Mouse (Mus musculus) embryo, embryonic 9.5 days (tissue): ENCODE results near the gene Cmya5.
"Not testable (repeated sequence)": the region's sequence is repeated elsewhere in the genome, so short reads cannot be mapped to it uniquely, and the experiment has no call there.

Experiments
- DNase-seq: peaks from one replicate; pipeline ENCODE4 v3.0.0-alpha.2; 2017; ENCODE audit errors: extremely low spot score

Cmya5 gene

GRCm38 (mm10) chr13:93144336-93145167 is at the start of gene Cmya5:
TSS of gene Cmya5 (minus strand) at chr13:93144724.
- DNase-seq: peak; percentile 68

DNA sequence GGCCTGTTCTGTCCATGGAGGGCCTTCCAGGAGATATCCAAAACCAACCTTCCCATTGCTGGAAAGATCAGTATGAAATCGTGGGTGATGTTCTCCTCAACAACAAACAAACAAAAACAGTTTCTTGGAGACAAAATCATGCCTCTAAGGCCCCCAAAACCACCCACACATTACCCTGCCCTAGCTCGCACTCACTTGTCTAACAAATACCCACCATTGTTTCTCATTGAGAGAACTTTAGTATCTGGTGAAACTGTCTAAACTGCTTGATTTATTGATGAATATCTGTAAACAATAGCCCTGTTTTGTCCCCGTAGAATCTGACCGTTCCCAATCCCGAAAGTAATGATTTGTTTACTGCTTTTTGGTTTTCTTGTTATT is 48.1 kb upstream of the Cmya5 start:
- DNase-seq: no peak

DNA sequence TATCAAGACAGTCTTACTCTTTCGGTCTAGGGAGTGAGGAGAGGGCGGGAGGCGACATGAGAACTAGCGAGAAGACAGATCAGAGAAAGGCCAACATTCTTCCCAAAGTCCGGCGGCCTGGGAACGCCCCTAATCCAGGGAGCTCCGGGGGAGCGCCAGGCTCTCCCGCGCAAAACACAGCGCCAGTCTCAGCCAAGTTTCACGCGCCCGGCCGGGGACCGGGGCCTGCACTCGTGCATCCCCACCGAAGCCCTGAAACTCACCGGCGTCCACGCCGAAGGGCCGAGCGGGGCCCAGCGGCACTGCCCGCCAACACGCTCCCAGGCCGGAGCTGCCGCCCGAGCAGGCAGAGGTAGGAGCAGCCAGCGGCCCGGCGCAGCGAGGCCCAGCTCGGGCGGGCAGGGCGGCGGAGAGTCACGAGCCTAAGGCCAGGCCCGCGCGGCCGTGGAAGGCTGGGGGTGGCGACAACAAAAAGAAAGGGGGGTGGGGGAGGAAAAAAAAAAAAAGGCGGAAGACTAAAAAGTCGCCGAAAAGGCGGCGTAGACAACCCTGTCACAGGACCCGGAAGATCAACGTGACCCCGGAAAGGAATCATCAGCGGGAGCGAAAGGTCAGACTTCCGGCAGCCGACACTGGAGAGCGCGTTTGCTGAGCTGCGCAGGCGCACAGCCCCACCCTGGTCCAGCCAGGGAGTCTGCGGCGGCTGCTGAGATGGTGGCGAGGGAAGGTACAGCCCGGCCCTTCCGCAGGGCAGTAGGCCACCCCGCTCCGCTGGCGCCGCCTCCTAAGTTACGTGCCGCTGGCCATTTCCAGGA is 47.5 kb upstream of the Cmya5 start, which contains the start of gene Tent2:
TSS of gene Tent2 (minus strand) at position 555 of the 815 bp plus-strand sequence.
- peak; percentile 91 for DNase-seq

- no peak for DNase-seq
Observed at GRCm38 (mm10) chr13:93189416-93189815, 44.9 kb upstream of the Cmya5 start.

- DNase-seq: no peak
Observed at GRCm38 (mm10) chr13:93188738-93189137, 44.2 kb upstream of the Cmya5 start.

GRCm38 (mm10) chr13:93187792-93188191 is 43.3 kb upstream of the Cmya5 start:
- DNase-seq: not testable (repeated sequence)

- no peak for DNase-seq
Observed at GRCm38 (mm10) chr13:93180351-93180750, 35.8 kb upstream of the Cmya5 start.

DNA sequence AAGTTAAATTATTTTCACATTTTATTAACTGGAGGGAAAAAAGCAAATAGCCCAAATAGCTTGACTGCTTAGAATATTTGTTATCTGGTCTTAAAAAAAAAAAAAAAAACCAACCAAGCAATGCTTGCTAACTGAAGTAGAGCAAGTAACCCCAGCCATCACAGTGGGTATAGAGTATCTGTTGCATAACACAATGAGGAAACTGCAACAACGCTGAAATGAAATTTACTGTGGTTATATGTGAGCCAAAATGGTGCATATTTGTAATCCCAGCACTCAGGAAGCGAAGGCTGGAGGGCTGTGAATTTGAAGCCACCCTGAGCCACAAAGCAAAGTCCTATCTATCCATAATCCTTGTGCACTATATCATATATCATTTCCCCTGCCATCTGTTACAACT is 35.0 kb upstream of the Cmya5 start:
- DNase-seq: no peak

DNA sequence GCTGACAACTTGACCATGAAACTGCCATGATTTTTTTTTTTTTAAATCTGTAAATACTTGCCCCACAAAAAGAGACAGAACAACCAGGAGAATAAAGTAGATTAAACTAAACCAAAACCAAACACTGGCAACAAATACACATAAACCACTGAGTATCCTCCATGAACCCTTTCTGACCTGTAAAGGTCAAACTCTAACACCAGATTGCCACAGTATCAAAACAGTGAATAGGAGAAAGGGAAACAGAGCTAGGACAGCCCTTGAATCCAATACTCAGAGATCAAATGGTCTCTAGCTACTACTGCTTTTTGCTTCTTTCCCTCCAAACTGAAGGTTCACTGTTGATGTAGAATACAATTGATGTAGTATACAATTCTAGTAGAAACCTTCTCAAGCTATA is 33.0 kb upstream of the Cmya5 start:
- no peak for DNase-seq

- no peak for DNase-seq
Observed at GRCm38 (mm10) chr13:93163303-93163702, 18.8 kb upstream of the Cmya5 start.

DNA sequence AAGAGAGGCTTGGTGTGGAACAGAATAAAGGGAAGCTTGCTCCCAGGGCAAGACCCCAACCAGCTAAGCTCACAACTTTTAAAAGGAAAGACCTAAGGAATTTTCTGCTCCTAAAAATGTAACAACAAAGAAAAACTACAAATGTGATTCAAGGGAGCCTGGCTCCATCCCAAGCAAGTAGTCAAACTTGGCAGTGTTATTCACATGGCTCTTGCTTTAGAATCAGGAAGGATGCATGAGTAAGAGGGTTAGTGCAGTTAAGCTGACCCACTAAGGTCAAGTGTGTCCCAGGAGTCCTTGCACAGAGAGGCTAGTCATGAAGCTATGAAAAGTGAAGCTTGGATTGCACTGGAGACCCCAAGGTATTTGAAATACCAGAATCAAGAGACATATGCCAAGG is 17.9 kb upstream of the Cmya5 start:
- no peak for DNase-seq

- no peak for DNase-seq
Observed at GRCm38 (mm10) chr13:93158261-93158660, 13.7 kb upstream of the Cmya5 start.

DNA sequence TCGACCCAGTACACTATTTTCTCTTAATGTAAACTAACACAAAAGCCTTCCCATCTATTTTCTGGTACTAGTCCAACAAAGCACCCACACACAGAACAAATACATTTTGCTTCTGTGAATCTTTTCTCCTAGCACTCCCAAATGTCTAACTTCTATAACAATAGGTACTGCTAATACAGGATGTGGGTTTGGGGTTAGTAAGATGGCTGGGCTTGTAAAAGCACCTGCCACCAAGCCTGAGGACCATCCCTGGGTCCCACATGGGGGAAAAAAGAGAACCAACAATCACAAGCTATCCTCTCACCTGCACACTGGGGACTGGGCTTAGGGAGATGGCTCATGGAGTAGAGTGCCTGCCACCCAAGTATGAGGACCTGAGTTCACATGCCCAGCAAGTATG is 8.8 kb upstream of the Cmya5 start:
- DNase-seq: no peak

GRCm38 (mm10) chr13:93143819-93144283 is 673 bp downstream of the Cmya5 start:
- no peak for DNase-seq

- DNase-seq: no peak
Observed at GRCm38 (mm10) chr13:93141184-93141583, 3.3 kb downstream of the Cmya5 start.

DNA sequence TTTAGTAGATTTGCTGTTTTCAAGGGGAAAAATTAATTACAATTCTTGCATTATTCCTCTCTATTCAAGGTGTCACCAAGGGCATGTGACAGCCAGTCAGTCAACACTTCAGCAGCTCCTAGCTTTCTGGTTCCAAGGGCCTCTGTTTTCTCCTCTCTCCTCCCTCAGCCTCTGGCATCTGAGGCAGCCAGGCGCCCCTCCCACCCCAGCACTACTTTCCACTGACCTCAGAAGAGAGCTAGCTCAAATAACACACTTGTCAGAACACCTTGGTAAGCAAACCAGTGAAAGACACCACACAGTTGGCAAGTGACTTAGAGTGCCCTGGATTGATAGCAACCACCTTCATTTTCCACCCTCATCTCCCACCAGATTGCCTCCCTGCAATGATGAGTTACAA is 6.5 kb downstream of the Cmya5 start:
- no peak for DNase-seq

GRCm38 (mm10) chr13:93137098-93137497 is 7.4 kb downstream of the Cmya5 start:
- no peak for DNase-seq

- DNase-seq: no peak
Observed at GRCm38 (mm10) chr13:93136251-93136650, 8.3 kb downstream of the Cmya5 start.

- DNase-seq: no peak
Observed at GRCm38 (mm10) chr13:93135501-93135900, 9.0 kb downstream of the Cmya5 start.

DNA sequence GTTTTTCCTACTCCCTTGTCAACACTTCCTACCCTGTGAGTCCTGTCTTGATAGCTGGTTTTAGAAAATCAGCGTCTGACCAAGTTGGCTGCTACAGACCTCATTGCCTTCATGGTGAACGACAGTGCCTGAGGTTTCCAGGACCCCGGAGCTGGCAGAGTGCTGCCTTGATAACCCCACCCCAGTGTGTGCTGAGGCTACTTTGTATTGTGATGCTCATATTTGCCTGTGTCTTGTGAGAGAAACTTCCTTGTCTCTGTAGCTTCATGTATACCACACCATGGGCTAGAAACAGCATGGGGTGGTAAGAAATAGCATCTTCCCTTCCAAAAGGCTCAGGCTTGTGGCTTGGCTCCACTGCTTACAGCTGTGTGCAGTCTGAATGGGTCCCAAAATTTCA is 13.8 kb downstream of the Cmya5 start:
- no peak for DNase-seq

GRCm38 (mm10) chr13:93128961-93129360 is 15.6 kb downstream of the Cmya5 start:
- DNase-seq: no peak

- DNase-seq: no peak
Observed at GRCm38 (mm10) chr13:93128111-93128860, 16.2 kb downstream of the Cmya5 start.
